Mouse (Mus musculus): ENCODE results near the gene Snx3.

The Snx3 gene

DNA sequence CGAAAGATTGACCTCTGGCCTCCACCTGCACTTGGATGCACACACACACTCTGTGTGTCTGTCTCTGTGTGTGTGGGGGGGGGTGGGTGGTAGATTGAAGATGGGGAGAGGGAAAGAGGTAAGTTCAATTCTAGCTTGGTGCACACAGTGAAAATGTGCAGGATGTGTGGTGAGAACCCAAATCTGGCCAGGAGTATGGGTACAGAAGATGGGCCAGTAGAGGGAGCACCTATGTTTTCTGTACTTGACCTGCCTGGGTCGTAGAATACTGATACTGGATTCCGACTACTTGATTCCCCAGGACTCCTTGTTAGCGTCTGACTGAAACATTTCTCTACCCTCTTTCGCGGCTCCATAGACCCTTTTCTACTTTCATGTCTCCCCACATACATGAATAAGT lies 8.3 kb downstream of the Snx3 start:
- no peak for DNase-seq (ENCODE audit: low spot score)

DNA sequence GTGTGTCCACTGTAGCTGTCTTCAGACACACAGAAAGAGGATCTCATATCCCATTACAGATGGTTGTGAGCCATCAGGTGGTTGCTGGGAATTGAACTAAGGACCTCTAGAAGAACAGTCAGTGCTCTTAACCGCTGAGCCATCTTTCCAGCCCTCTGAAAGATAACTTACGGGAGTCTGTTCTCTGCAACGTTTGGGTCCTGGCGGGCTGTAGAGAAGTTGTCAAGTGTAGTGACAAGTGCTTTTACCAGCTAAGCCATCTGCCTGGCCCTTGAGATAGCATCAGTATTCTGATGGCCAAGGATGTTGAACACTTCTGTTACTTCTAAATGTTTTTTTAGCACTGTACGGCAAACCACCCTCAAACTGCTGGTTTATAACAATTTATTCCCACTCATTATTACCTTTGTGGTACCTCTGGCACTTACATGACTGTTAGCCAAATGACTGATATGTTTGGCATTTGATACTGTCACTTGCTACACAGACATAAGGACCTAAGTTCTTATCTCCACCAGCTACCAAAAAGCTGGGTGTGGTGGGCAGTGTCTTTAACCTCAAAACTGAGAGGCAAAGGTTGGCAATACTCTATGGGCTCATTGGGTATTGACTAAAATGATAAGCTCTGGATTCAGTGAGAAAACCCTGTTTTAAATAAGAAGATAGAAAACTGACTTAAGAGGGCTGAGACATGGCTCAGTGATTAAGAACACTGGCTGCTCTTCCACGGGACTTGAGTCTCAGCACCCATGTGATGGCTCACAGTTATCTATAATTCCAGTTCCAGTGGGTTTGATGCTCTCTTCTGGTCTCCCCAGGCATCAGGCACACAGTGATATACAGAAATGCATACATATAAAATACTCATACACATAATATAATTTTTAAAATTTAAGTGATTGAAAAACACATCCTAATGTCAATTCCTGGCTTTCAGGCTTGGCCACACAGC lies 9.6 kb downstream of the Snx3 start:
- no peak for DNase-seq (ENCODE audit: low spot score)

DNA sequence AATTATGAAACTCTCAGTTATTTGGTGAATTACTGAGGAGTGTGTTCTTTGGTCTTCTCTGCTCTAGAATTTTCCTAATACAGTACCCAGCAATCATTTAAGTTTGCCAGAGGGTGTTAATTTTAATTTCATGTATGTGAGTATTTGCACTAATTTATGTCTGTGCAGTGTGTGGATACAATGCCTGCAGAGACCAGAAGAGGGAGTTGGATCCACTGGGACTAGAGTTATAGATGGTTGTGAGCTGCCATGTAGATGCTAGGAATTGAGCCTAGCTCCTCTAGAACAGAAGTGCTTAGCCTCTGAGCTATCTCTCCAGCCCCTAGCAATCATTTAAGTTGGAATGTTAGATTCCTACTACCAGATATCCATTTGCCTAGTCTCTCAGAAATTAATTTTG lies 12.3 kb downstream of the Snx3 start:
- DNase-seq (ENCODE audit: low spot score): no peak

DNA sequence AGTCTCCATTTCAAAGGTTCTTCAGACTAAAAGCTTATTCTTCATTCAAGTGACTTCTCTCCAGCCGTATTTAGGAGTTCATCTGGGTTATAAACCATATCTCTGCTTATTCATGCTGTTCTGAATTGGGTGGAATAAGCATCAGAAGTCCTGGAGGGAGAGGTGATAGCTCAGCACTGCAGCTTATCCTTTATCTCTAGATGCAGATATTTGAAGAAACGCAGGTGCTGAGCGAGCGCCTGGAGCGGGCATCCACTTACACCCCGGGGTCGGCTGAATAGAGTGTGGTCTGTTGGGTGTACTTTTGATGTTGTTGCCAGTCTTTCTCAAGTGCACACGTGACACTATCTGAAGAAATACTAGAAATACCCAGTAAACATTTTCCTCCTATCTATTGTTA lies 16.5 kb downstream of the Snx3 start:
- DNase-seq (ENCODE audit: low spot score): no peak

DNA sequence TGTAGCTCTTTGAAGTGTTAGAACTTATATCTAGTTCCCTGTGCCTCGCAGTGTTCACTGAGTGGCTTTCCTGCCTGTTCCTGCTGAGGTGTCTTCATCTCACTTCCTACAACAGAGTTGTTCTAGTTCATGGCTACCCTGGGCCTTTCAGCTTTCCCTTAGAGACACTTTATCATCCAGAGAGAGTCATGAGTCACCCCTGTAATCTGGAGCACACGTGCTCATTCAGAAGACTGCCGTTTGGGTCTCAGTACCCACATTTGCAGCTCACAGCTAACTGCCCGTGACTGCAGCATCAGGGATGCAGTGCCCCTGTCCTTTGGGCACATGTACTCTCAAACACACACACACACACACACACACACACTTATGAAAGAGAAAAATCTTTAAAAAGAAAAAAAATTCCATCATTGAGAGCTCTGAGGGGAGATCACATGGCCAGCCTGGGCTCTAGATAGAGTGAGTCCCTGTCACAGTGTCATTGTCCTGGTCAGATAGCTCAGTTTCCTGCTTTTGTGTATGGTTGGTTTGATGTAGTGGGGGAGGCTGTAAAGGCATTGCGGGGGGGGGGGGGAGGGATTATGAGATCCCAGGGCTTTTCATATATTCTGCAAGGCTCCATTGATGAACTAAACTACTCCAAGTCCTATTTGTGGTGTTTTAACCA lies 19.6 kb downstream of the Snx3 start:
- no peak for DNase-seq (ENCODE audit: low spot score)

DNA sequence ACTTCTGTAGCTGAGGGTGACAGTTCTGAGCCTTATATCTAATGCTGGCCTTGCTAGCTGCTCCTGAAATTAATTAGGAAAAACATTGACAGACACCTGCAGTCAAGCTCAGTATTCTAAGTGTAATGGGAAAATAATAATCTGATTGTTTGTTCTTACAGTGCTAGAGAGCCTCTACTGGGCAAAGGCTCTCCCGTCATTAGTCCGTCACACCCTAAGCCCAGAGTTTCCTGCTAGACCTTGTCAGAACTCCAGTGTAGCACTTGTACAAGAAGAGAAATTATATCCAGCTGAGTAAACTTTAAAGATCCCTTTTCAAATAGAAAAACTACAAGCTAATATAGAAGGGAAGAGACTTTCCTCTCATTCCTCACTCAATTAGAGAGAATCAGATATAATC lies 21.1 kb downstream of the Snx3 start:
- DNase-seq (ENCODE audit: low spot score): no peak

DNA sequence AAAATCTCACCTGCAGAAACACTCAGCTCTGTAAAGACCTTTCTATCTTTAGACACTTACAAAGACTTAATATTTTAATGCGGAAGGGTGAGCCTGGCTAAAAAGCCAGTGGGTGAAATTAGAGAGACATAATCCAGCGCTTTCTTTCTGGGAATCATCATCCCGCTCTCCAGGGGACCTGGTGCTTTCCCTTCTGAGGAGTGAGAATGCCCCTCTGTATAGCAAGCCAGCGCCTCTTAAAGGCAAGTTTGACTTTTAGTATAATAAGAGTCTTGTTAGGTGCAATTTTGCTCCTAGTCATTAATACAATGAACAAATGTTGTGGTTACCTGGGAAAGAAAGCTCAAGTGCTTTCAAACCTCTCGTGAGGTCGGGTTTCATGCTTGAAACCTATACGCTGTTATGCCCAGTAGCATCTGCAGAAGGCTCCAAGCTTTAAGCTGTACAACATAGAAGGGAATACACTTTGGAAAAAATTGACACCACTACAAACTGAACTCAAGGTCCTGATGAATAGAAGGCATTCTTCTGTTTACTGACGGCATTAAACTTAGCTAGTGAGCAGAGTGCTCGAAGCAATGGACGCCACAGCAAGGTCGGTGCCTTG lies 21.8 kb downstream of the Snx3 start:
- no peak for DNase-seq (ENCODE audit: low spot score)

DNA sequence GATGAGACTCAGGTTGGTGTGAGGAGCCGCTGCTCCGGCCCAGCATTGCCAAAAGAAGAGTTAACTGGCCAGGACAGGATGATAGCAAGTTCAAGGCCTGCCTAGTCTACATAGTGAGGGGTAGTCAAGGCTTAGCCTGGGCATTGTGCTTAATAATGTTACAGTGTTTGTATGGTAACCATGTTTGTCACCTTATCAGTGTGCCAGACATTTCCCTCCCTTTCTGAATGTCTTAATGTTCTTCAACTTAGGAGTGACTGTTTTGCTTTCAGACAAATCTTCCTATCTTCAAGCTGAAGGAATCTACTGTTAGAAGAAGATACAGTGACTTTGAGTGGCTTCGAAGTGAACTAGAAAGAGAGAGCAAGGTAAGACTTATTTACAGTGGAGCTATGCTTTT lies 23.9 kb downstream of the Snx3 start:
- DNase-seq (ENCODE audit: low spot score): no peak

DNA sequence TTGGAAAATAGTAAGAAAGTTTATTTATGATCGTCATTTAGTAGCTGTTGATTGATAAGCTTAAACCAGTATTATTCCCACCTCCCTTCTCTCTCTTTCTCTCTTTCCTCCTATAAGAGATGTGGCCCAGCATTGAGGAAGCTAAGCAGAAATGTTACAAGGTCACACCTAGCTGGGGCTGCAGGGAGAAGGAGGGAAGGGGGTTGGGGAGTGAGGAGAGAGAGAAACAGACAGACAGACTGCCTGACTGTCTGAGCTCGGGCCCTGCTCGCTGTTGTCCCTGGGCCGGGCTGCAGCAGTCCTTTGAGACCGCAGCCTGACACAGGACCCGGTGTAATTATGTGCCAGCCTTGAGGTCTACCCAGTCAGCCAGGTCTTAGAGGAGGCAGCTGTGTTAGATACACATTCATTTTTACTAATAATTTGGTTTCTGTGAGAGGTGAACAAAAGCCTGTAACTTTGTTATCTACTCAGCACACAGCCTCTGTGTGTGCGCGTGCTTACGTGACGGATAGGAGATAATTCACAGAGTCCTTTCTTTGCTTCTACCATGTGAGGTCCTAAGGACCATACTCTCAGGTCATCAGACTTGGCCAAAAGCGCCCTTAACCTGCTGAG lies 32.1 kb downstream of the Snx3 start:
- DNase-seq (ENCODE audit: low spot score): no peak

DNA sequence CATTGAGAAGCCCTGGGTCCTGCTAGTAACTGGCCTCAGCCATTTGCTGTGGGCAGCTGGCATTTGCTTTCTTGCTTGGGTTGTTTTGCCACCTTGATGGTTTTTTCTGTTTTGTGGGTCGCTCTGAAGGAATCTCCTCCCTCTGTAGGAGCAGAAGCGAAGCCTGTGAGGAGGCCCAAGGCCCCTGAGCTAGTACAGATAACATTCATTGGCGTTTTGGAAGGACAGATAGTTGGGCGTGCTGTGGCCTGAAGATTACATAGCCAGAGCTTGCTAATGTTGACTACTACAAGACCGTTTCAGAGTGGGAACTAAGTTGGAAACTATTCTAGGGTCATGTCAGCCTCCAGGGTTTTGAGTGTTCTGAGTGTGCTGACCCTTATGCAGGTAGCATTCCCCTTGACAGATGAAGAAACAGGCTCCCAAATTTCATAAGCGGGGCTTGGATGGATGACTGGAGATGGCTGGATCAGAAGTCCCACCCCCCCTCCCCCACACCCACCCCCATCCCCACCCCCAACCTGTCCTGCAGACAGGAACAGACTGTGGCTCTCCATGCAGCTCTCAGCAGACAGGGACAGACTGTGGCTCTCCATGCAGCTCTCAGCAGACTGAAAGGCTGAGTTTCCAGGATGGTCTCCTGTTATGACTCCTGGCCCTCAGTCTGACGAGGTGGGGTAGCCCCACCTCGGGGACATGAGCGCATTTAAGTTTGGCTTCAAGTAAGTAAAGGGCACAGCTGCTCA lies 35.9 kb downstream of the Snx3 start:
- no peak for DNase-seq (ENCODE audit: low spot score)

DNA sequence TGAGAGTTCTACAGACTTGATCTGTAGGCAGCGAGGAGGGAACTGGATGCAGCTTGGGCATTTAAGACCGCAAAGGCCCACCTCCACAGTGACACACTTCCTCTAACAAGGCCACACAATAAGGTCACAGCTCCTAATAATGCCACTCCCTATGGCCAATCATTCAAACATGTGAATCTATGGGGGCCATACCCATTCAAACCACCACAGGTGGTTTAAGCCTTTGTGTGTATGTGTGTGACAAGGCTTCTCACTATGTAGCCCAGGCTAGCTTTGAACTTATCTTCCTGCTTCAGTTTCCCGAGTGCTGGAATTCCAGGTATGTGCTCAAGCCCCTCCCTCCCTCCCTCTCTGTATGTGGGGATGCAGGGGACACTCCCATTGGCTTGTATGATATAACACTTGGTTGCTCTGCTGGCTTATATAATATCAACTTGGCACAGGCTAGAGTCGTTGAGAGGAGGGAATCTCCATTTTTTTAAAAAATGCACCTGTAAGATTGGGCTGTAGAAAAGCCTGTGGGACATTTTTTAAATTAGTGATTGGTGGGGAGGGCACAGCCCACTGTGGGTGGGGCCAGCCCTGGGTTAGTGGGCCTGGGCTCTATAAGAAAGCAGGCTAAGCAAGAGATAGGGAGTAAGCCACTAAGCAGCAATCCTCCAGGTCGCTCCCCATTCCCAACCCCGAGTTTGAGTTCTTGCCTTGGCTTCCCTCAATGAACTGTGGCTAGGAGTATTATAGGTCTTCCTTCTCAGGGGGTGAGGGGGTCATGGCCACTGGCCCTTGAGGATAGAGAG lies 44.1 kb downstream of the Snx3 start:
- no peak for DNase-seq (ENCODE audit: low spot score)

DNA sequence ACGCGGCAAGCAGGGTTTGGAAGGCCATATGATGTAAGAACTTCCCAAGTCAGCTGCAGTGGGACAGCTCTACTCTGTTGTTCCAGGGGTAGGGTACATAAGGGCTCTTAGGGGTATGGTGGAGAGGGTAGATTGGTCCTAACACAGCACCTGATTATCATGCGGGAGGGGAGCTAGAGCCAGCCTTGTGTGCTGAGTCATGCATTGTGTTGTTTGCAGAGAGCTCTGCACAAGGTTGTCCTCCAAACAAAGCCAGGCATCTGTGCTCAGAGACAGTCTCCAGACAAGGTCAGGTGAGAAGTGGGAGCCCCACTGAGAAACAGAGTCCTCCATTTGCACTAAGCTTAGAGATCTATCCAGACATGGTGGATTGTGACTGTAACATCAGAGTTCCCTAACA lies 44.7 kb downstream of the Snx3 start:
- DNase-seq (ENCODE audit: low spot score): no peak

DNA sequence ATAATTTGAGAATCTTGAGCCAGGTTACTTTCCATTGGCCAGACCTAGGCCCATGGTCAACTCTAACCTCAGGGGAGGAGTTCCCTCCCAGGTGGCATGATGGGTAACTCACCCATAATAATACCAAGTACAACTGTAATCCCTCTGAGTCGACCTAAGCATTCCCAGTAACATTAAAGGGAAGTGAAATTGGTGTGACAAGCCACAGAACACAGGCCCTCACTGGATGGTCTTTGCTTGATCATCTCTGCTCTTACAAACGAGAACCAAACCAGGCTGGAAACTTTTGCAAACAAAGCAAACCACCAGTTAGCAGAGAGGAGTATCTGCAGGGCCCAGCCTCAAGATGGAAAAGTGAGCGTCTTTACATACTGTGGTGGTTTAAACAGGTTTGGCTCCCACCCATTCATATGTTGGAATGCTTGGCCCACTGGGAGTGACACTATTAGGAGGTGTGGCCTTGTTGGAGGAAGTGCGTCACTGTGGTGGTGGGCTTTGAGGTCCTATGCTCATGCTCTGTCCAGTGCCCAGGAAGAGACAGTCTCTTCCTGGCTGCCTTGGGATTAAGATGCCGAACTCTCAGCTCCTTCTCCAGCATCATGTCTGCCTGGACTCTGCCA lies 57.9 kb downstream of the Snx3 start:
- no peak for DNase-seq (ENCODE audit: low spot score)

DNA sequence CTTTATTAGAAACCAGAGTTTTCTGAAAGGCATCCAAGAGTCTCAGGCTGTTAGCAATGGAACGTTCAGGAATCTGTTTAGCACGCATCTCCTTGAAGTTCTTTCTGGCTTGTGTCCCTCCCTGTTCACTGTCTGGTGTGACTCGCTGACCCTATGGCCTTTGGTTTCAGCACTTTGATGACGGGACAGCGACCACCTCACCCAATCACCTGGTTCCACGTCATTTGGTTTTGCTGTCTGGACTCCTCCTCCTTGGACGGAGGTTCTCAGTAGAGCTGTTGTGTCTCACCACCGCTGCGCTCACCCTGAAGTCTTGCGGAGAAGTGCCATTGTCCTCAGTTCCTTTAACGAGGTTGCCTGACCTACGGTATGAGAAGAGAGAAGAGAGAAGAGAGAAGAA lies 60.4 kb downstream of the Snx3 start:
- peak; percentile 40 for DNase-seq (ENCODE audit: low spot score)

DNA sequence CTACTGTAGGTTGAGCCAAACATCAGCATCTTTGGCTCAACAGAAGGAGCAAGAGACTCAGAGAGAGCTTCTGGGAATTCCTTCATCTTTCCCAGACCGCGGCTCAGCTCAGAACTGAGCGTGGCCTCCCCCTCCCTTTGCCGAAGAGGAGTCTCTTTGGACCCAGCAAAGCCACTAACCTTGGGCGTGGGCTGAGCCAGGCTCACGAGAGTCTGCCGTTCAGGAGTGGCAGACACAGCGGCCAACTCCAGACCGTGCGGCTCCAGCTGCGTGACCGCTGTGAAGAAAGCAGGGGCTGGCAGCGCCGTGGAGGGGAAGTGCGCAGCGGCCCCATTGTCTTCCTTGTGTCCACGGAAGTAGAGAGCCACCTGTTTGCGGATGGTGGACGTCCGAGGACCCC lies 70.7 kb downstream of the Snx3 start:
- DNase-seq (ENCODE audit: low spot score): no peak

DNA sequence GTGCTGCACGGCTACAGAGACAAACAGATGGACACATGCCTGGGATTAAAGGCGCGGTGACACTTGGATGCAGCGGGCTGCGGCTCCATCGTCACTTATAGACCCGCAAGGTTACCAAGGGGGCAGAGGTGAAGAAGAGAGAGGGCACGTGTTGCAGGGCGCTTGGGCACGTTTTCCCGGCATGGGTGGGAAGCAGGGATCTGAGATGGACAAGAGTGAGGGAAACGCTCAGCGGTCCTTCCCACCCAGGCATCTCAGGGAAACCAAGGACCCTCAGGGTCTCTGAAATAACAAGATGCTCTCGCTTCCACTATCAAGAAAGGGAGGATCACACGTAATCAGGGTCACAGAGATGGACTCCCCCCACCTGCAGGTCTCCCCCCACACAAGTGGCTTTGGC lies 71.1 kb downstream of the Snx3 start:
- DNase-seq (ENCODE audit: low spot score): no peak

DNA sequence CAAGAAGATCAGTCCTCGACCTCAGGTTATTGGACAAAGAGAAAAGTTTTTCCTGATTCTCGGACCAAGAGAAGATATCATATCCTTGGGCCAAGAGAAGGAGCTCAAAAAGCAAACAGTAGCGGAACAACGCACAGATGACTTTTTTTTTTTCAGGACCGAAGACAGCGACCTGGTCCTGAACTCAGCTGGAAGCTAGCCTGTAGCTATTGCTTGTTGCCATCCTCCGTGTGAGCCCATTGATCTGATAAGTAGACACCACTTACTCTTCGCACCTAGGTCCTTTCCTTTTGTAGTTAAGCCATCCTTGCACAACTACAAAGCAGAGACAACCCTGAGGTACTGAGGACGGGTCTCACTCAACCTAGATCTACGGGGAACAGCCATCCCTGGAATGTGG lies 72.8 kb downstream of the Snx3 start:
- DNase-seq (ENCODE audit: low spot score): no peak

DNA sequence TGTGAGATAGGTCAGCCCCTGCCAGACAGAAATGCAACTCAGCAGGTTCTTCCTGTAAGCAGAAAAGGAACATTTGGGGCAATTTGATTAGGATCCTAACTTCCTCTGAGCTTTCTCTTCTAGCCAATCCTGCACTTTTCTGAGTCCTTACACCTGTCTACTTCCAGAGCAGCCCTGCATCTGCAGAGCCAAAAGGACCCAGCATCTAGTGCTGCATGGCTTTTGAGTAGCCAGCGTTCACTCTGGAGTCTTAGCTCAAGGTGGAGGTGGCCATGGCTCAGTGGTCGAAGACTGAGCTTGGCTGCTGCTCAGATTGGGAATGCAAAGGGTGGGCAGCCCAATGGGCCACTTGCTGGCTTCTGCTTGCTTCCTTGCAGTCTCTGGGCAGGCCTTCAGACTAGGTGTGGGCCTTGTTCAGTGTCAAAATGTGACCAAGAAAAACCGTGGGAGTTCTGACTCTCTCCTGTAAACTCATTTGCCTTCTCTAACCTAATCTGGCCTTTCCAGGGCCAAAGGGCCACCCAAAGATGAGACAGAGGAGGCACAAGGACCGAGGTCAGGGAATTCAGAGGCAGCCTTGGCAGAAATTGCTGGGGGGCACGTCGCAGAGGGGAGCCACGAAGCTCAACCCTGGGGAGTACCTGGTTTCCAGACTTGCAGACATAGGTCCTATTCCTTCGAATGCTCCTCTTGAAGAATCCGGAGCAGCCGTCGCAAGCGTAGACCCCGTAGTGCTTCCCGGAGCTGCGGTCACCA lies 75.9 kb downstream of the Snx3 start:
- DNase-seq (ENCODE audit: low spot score): no peak

DNA sequence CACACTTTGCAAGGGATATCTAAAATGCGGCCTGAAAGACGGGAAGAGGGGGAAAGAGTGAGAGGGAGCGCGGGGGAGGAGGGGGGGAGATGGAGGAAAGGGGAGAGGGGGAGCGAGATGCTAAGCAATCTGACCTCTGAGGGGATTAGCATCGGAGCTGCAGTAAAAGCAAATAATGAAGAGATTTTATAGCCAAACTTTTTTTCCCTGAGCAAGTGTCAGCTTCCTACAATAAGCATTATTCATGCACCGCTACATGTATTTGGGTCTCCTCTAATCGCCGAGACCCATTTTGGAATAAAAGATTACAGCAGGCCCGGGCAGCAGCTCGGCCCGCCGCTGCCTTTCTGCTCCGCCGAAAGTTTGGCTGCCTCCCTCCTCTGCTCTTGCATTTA lies 76.4 kb downstream of the Snx3 start:
- no peak for DNase-seq (ENCODE audit: low spot score)

All from ovary, postnatal 14 days (tissue).